Comparison of ENCODE assay signal across 10 mouse cellular contexts in genomic region chr2:6366521-6366928, GRCm38 (mm10). TPM values are rescaled to one million over a fixed set of nuclear protein-coding genes. Genes with fewer than 3 reads are reported as not detected.
DNase-seq lines count a peak whose midpoint lies in the region; ATAC-seq and TF ChIP-seq lines count a peak whose summit lies in the region.
"Had no signal": no experiment of that assay in that cellular context is flagged by ENCODE, and none has a peak within 500 bp of the region (broad histone marks: within the 10 kb centered on the region; RNA-seq: fewer than 3 reads in every experiment).

No protein-coding gene starts in this region.

- WGBS in liver, embryonic 11.5 days = 54% methylated on average over 9 of the region's 9 CpGs
- 62% methylated on average over 9 of the region's 9 CpGs for WGBS in midbrain, embryonic 15.5 days
- 61% methylated on average over 9 of the region's 9 CpGs for WGBS in forebrain, embryonic 13.5 days

- H3K27ac ChIP-seq in liver, embryonic 11.5 days (ENCODE audit: low read depth, low read length) = no peak overlapping the region
- 0 out of 2 replicates have a peak overlapping the region, but pooled peaks have one; percentile 25 for H3K27ac ChIP-seq in midbrain, embryonic 15.5 days
- H3K27ac ChIP-seq in forebrain, embryonic 13.5 days = no peak overlapping the region
- H3K27ac ChIP-seq: liver, embryonic 15.5 days had no signal

- ATAC-seq in liver, embryonic 11.5 days (replicated peaks; ENCODE audit: low FRiP score) = peak; percentile 48; the same call in 1 of the 2 replicates
- ATAC-seq in Patski = peak; percentile 80
- ATAC-seq in hematopoietic stem cell, adult 5-6 weeks (replicated peaks in 1 of 2; ENCODE audit: insufficient read depth in 1 of 2, low FRiP score in 2 of 2, low TSS enrichment in 1 of 2, low read depth in 1 of 2, poor library complexity in 2 of 2, severe bottlenecking in 2 of 2) = peak; percentile 68 to 80
- ATAC-seq in midbrain, embryonic 15.5 days (replicated peaks) = no peak
- no peak for ATAC-seq in forebrain, embryonic 13.5 days

- no peak for TF ChIP-seq CTCF in Patski (IDR thresholded peaks at IDR 0.05)

- no peaks in the 10 kb centered on the region for H3K9me3 ChIP-seq in liver, embryonic 11.5 days (ENCODE audit: control insufficient read depth, low read length)
- no peaks in the 10 kb centered on the region for H3K9me3 ChIP-seq in midbrain, embryonic 15.5 days
- H3K9me3 ChIP-seq in forebrain, embryonic 13.5 days (replicated peaks) = no peaks in the 10 kb centered on the region
- H3K9me3 ChIP-seq: liver, embryonic 15.5 days had no signal

- peaks cover 37% of the 10 kb centered on the region for H3K4me1 ChIP-seq in liver, embryonic 11.5 days (replicated peaks; ENCODE audit: control insufficient read depth, insufficient read depth, low read length)
- H3K4me1 ChIP-seq in midbrain, embryonic 15.5 days = peaks cover 7% of the 10 kb centered on the region; the same call in 1 of the 2 replicates
- H3K4me1 ChIP-seq in forebrain, embryonic 13.5 days = peaks cover 8% of the 10 kb centered on the region

- H3K4me2 ChIP-seq in liver, embryonic 11.5 days = no peak overlapping the region
- no peak overlapping the region for H3K4me2 ChIP-seq in midbrain, embryonic 15.5 days
- H3K4me2 ChIP-seq in forebrain, embryonic 13.5 days = no peak overlapping the region
- H3K4me2 ChIP-seq: liver, embryonic 15.5 days had no signal

- no peak overlapping the region for H3K9ac ChIP-seq in liver, embryonic 11.5 days (ENCODE audit: low read depth, low read length)
- no peak overlapping the region for H3K9ac ChIP-seq in midbrain, embryonic 15.5 days
- no peak overlapping the region for H3K9ac ChIP-seq in forebrain, embryonic 13.5 days
- H3K9ac ChIP-seq: liver, embryonic 15.5 days had no signal

- H3K36me3 ChIP-seq in liver, embryonic 11.5 days (ENCODE audit: control insufficient read depth, insufficient read depth, low read length) = no peaks in the 10 kb centered on the region
- no peaks in the 10 kb centered on the region for H3K36me3 ChIP-seq in midbrain, embryonic 15.5 days (replicated peaks)
- H3K36me3 ChIP-seq in forebrain, embryonic 13.5 days (ENCODE audit: poor library complexity, severe bottlenecking) = no peaks in the 10 kb centered on the region
- H3K36me3 ChIP-seq: liver, embryonic 15.5 days had no signal

- POLR2A ChIA-PET in Patski (lab: Charles Lee) = no interaction called here

- no peaks in the 10 kb centered on the region for H3K27me3 ChIP-seq in liver, embryonic 11.5 days (replicated peaks; ENCODE audit: control insufficient read depth, insufficient read depth, low read length)
- H3K27me3 ChIP-seq in Patski = no peaks in the 10 kb centered on the region
- no peaks in the 10 kb centered on the region for H3K27me3 ChIP-seq in midbrain, embryonic 15.5 days (replicated peaks)
- no peaks in the 10 kb centered on the region for H3K27me3 ChIP-seq in forebrain, embryonic 13.5 days
- H3K27me3 ChIP-seq: liver, embryonic 15.5 days had no signal

- CTCF ChIA-PET in Patski (lab: Charles Lee) = interaction anchor here (0.6 to 2.1 kb wide), 2 partner anchors 11 to 1849 kb away, joined by 3 to 6 read pairs; no protein-coding TSS in a partner anchor

- DNase-seq in liver, embryonic 11.5 days (ENCODE audit: low spot score) = no peak
- DNase-seq in liver (no peak), Patski (ENCODE audit: low read depth, low spot score) (no peak)
- no peak for DNase-seq in heart, adult 9 months (ENCODE audit: low spot score in 2 of 2)
- DNase-seq in yolk sac, embryonic 10.5 days (ENCODE audit: low spot score) = no peak
- DNase-seq: heart, postnatal 14 days had no signal

- no peak overlapping the region for H3K4me3 ChIP-seq in liver, embryonic 11.5 days (ENCODE audit: low read depth, low read length)
- no peak overlapping the region for H3K4me3 ChIP-seq in midbrain, embryonic 15.5 days
- H3K4me3 ChIP-seq in forebrain, embryonic 13.5 days = no peak overlapping the region
- H3K4me3 ChIP-seq: liver, embryonic 15.5 days had no signal

- in situ Hi-C loops in Patski (cut with MboI; ENCODE audit: low pct_unique_long_range_greater_than_20kb) = no loop called here

RNA-seq across cellular contexts. Expression of gene Usp6nl, which starts 44.1 kb away (rescaled TPM):
- polyA plus RNA-seq in liver, embryonic 11.5 days (2014; fragmentation: Nextera tagmentation; extraction: Ambion mirVana) = 8.5 and 10.6 TPM in 2 replicates
- 25.3 TPM for polyA plus RNA-seq in Patski (2021)
- 29.1 and 34.9 TPM in 2 replicates for total RNA-seq in hematopoietic stem cell, adult 5-6 weeks (2017)
- polyA plus RNA-seq in midbrain, embryonic 15.5 days (2015; fragmentation: Nextera tagmentation; extraction: Ambion mirVana) = 6.5 and 7.7 TPM in 2 replicates
- polyA plus RNA-seq in forebrain, embryonic 13.5 days (2015; fragmentation: Nextera tagmentation; extraction: Ambion mirVana) = 6.9 and 8.0 TPM in 2 replicates

Comparison
In these comparisons a context has a peak if more than half of its experiments do, and no peak if none do; other contexts are left out.
1. ATAC-seq: peak in liver, embryonic 11.5 days (single experiment), Patski (single experiment) and hematopoietic stem cell, adult 5-6 weeks (2 of 2); none in midbrain, embryonic 15.5 days (single experiment) and forebrain, embryonic 13.5 days (single experiment).